Mouse (Mus musculus) heart, embryonic 15.5 days (tissue): Measurements from ENCODE around the gene Capn9. TPM values are rescaled to one million over a fixed set of nuclear protein-coding genes. Genes with fewer than 3 reads are reported as not detected.

Experiments used
- ATAC-seq: fragments of 200-750 bp; cut with Nextera tagmentation; replicated peaks from 2 replicates; pipeline ENCODE4 v1.8.0; 2017; ENCODE audit warnings: low read depth, moderate TSS enrichment; ENCODE audit not compliant: insufficient number of reproducible peaks, insufficient read depth, low FRiP score
- H3K27ac ChIP-seq: fragments of 300-500 bp; sonication (generic); 2 replicates; pipeline ENCODE4 v1.5.1; 2015; ENCODE audit warnings: mild to moderate bottlenecking, inconsistent platforms
- H3K27me3 ChIP-seq: fragments of 300-500 bp; sonication (generic); 2 replicates; pipeline ENCODE4 v1.6.1; 2015; ENCODE audit warnings: inconsistent platforms
- H3K36me3 ChIP-seq: fragments of 300-500 bp; sonication (generic); 2 replicates; pipeline ENCODE4 v1.6.1; 2015; ENCODE audit warnings: mild to moderate bottlenecking, inconsistent platforms
- H3K4me1 ChIP-seq: fragments of 300-500 bp; sonication (generic); replicated peaks from 2 replicates; pipeline ENCODE4 v1.6.1; 2015; ENCODE audit warnings: inconsistent platforms
- H3K4me2 ChIP-seq: fragments of 300-500 bp; sonication (generic); 2 replicates; pipeline ENCODE4 v1.6.1; 2015; ENCODE audit warnings: inconsistent platforms, mild to moderate bottlenecking, moderate library complexity
- H3K4me3 ChIP-seq: fragments of 300-500 bp; sonication (generic); 2 replicates; pipeline ENCODE4 v1.5.1; 2015; ENCODE audit warnings: mild to moderate bottlenecking, inconsistent platforms
- H3K9ac ChIP-seq: fragments of 300-500 bp; sonication (generic); 2 replicates; pipeline ENCODE4 v1.6.1; 2015; ENCODE audit warnings: mild to moderate bottlenecking, inconsistent platforms
- H3K9me3 ChIP-seq: fragments of 300-500 bp; sonication (generic); replicated peaks from 2 replicates; pipeline ENCODE4 v1.6.1; 2016; ENCODE audit warnings: inconsistent platforms
- WGBS: fragments of 180-500 bp; shearing (Covaris S2); methylation state at CpG from one replicate; pipeline ENCODE4 v1.1.7; 2015; ENCODE audit warnings: mixed read lengths; 5-methylcytosine and 5-hydroxymethylcytosine counted together
- polyA plus RNA-seq: library from polyadenylated mRNA; unstranded; fragments of >200 nt; fragmentation: Nextera tagmentation; extraction: Ambion mirVana; gene quantifications from 2 replicates; pipeline ENCODE4 v1.2.1, GENCODE M21; 2015

The Capn9 gene
- polyA plus RNA-seq, 1 experiment from 2014 or later, result 0.30 TPM

- Histone ChIP-seq H3K27me3 (peaks cover 13% of the 10 kb centered on the region), H3K4me3 (peak overlapping the region; percentile 47), H3K4me2 (peak overlapping the region; percentile 79), H3K9me3 (no peaks in the 10 kb centered on the region), H3K36me3 (no peaks in the 10 kb centered on the region), H3K4me1 (peaks cover 5% of the 10 kb centered on the region), H3K27ac (peak overlapping the region; percentile 20; the same call in 1 of the 2 replicates), H3K9ac (peak overlapping the region; percentile 56)
- ATAC-seq, result peak; percentile 66
- WGBS, result 9% methylated on average over 17 of the region's 17 CpGs
These were observed 41.5 kb downstream of the Capn9 start for GRCm38 (mm10) chr8:124617266-124617869.

GRCm38 (mm10) chr8:124618252-124618651 lies 42.3 kb downstream of the Capn9 start:
- no peak overlapping the region for H3K9ac ChIP-seq
- no peak overlapping the region for H3K27ac ChIP-seq
- 63% methylated on average over 9 of the region's 9 CpGs for WGBS
- no peaks in the 10 kb centered on the region for H3K36me3 ChIP-seq
- H3K4me3 ChIP-seq, result no peak overlapping the region
- H3K4me1 ChIP-seq, result peaks cover 5% of the 10 kb centered on the region
- ATAC-seq, result no peak
- peaks cover 13% of the 10 kb centered on the region for H3K27me3 ChIP-seq
- H3K9me3 ChIP-seq, result no peaks in the 10 kb centered on the region
- no peak overlapping the region for H3K4me2 ChIP-seq

GRCm38 (mm10) chr8:124621255-124621654 lies 45.3 kb downstream of the Capn9 start:
- H3K36me3 ChIP-seq, result no peaks in the 10 kb centered on the region
- H3K4me3 ChIP-seq, result no peak overlapping the region
- H3K27me3 ChIP-seq, result peaks cover 6% of the 10 kb centered on the region; the same call in 1 of the 2 replicates
- no peaks in the 10 kb centered on the region for H3K9me3 ChIP-seq
- no peak overlapping the region for H3K27ac ChIP-seq
- ATAC-seq, result no peak
- H3K4me2 ChIP-seq, result no peak overlapping the region
- no peak overlapping the region for H3K9ac ChIP-seq
- 65% methylated on average over 5 of the region's 5 CpGs for WGBS
- H3K4me1 ChIP-seq, result peaks cover 5% of the 10 kb centered on the region

GRCm38 (mm10) chr8:124626251-124626650 lies 50.3 kb downstream of the Capn9 start:
- ATAC-seq, result no peak
- Histone ChIP-seq H3K9me3 (no peaks in the 10 kb centered on the region), H3K36me3 (no peaks in the 10 kb centered on the region), H3K4me3 (no peak overlapping the region), H3K9ac (no peak overlapping the region), H3K27ac (no peak overlapping the region), H3K27me3 (no peaks in the 10 kb centered on the region), H3K4me1 (peaks cover 4% of the 10 kb centered on the region), H3K4me2 (no peak overlapping the region)
- WGBS, result 86% methylated on average over 9 of the region's 9 CpGs

- no peak overlapping the region for H3K4me2 ChIP-seq
- no peak overlapping the region for H3K9ac ChIP-seq
- no peaks in the 10 kb centered on the region for H3K27me3 ChIP-seq
- H3K4me1 ChIP-seq, result peaks cover 35% of the 10 kb centered on the region
- no peaks in the 10 kb centered on the region for H3K9me3 ChIP-seq
- peaks cover 3% of the 10 kb centered on the region; the same call in 1 of the 2 replicates for H3K36me3 ChIP-seq
- no peak overlapping the region for H3K27ac ChIP-seq
- WGBS, result 72% methylated on average over 6 of the region's 6 CpGs
- no peak overlapping the region for H3K4me3 ChIP-seq
- ATAC-seq, result no peak
These were observed 54.6 kb downstream of the Capn9 start for GRCm38 (mm10) chr8:124630489-124630888.

GRCm38 (mm10) chr8:124630891-124631290 lies 55.0 kb downstream of the Capn9 start:
- H3K27ac ChIP-seq, result no peak overlapping the region
- 80% methylated on average over 4 of the region's 4 CpGs for WGBS
- H3K9me3 ChIP-seq, result no peaks in the 10 kb centered on the region
- ATAC-seq, result no peak
- no peak overlapping the region for H3K9ac ChIP-seq
- H3K4me1 ChIP-seq, result peaks cover 36% of the 10 kb centered on the region
- H3K4me2 ChIP-seq, result no peak overlapping the region
- no peak overlapping the region for H3K4me3 ChIP-seq
- H3K27me3 ChIP-seq, result no peaks in the 10 kb centered on the region
- peaks cover 7% of the 10 kb centered on the region; the same call in 1 of the 2 replicates for H3K36me3 ChIP-seq

- Histone ChIP-seq H3K36me3 (peaks cover 16% of the 10 kb centered on the region; the same call in 1 of the 2 replicates), H3K27ac (peak overlapping the region; percentile 94), H3K4me2 (no peak overlapping the region), H3K4me1 (peaks cover 40% of the 10 kb centered on the region), H3K9me3 (no peaks in the 10 kb centered on the region), H3K9ac (0 out of 2 replicates have a peak overlapping the region, but pooled peaks have one; percentile 20), H3K4me3 (no peak overlapping the region), H3K27me3 (no peaks in the 10 kb centered on the region)
- ATAC-seq, result no peak
- WGBS, result 46% methylated on average over 7 of the region's 7 CpGs
These were observed 56.1 kb downstream of the Capn9 start for GRCm38 (mm10) chr8:124631966-124632365.

GRCm38 (mm10) chr8:124633001-124633703 lies 57.2 kb downstream of the Capn9 start:
- ATAC-seq, result peak; percentile 71
- Histone ChIP-seq H3K36me3 (peaks cover 28% of the 10 kb centered on the region), H3K4me2 (peak overlapping the region; percentile 30; the same call in 1 of the 2 replicates), H3K4me3 (no peak overlapping the region), H3K27ac (peak overlapping the region; percentile 94), H3K9ac (no peak overlapping the region), H3K27me3 (no peaks in the 10 kb centered on the region), H3K4me1 (peaks cover 40% of the 10 kb centered on the region), H3K9me3 (no peaks in the 10 kb centered on the region)
- 44% methylated on average over 14 of the region's 14 CpGs for WGBS

- no peak for ATAC-seq
- Histone ChIP-seq H3K4me2 (no peak overlapping the region), H3K9ac (no peak overlapping the region), H3K9me3 (no peaks in the 10 kb centered on the region), H3K4me1 (peaks cover 40% of the 10 kb centered on the region), H3K27me3 (no peaks in the 10 kb centered on the region), H3K4me3 (no peak overlapping the region), H3K36me3 (peaks cover 42% of the 10 kb centered on the region), H3K27ac (peak overlapping the region; percentile 94)
- WGBS, result 77% methylated on average over 13 of the region's 13 CpGs
These were observed 58.7 kb downstream of the Capn9 start for GRCm38 (mm10) chr8:124634411-124635246.

- Histone ChIP-seq H3K27me3 (no peaks in the 10 kb centered on the region), H3K4me1 (peaks cover 42% of the 10 kb centered on the region), H3K9ac (no peak overlapping the region), H3K27ac (peak overlapping the region; percentile 94; the same call in 1 of the 2 replicates), H3K9me3 (no peaks in the 10 kb centered on the region), H3K4me3 (no peak overlapping the region), H3K36me3 (peaks cover 46% of the 10 kb centered on the region), H3K4me2 (no peak overlapping the region)
- WGBS, result 82% methylated on average over 8 of the region's 8 CpGs
- no peak for ATAC-seq
These were observed 59.3 kb downstream of the Capn9 start for GRCm38 (mm10) chr8:124635247-124635502.

- H3K4me1 ChIP-seq, result peaks cover 61% of the 10 kb centered on the region
- peaks cover 44% of the 10 kb centered on the region for H3K36me3 ChIP-seq
- H3K9ac ChIP-seq, result no peak overlapping the region
- no peaks in the 10 kb centered on the region for H3K27me3 ChIP-seq
- peak overlapping the region; percentile 99 for H3K27ac ChIP-seq
- H3K4me2 ChIP-seq, result no peak overlapping the region
- no peaks in the 10 kb centered on the region for H3K9me3 ChIP-seq
- 75% methylated on average over 8 of the region's 8 CpGs for WGBS
- ATAC-seq, result no peak
- H3K4me3 ChIP-seq, result no peak overlapping the region
These were observed 65.7 kb downstream of the Capn9 start for GRCm38 (mm10) chr8:124641599-124641998.
